Mouse (Mus musculus) heart, postnatal 25 days (tissue): Measurements from ENCODE around the gene Hmgcs2. TPM values are rescaled to one million over a fixed set of nuclear protein-coding genes. Genes with fewer than 3 reads are reported as not detected.

Experiments
- DNase-seq: peaks from one replicate; pipeline ENCODE4 v3.0.0; 2022; ENCODE audit warnings: low spot score
- intact Hi-C: fragments of 180-260 bp; cut with DNase I; formaldehyde crosslinking; loops from one replicate; pipeline ENCODE4 v1.15.1; 2025
- total RNA-seq, 2 experiments: library from RNA; stranded (reverse); gene quantifications; 2 replicates each; pipeline ENCODE4 v1.2.3; 2021

The Hmgcs2 gene
- total RNA-seq, 2 experiments from 2014 or later, result 12.7 to 14.3 TPM

GRCm38 (mm10) chr3:98273623-98274398 lies 6.4 kb upstream of the Hmgcs2 start:
- intact Hi-C loops, result no loop called here
- DNase-seq, result no peak

GRCm38 (mm10) chr3:98279682-98280081 lies 553 bp upstream of the Hmgcs2 start:
- no peak for DNase-seq
- intact Hi-C loops, result no loop called here

GRCm38 (mm10) chr3:98280933-98281678 lies 871 bp downstream of the Hmgcs2 start:
- DNase-seq, result peak; percentile 24
- intact Hi-C loops, result no loop called here

GRCm38 (mm10) chr3:98282422-98282821 lies 2.2 kb downstream of the Hmgcs2 start:
- DNase-seq, result no peak
- intact Hi-C loops, result no loop called here

- intact Hi-C loops, result no loop called here
Observed at GRCm38 (mm10) chr3:98283205-98283604, 3.0 kb downstream of the Hmgcs2 start.

DNA sequence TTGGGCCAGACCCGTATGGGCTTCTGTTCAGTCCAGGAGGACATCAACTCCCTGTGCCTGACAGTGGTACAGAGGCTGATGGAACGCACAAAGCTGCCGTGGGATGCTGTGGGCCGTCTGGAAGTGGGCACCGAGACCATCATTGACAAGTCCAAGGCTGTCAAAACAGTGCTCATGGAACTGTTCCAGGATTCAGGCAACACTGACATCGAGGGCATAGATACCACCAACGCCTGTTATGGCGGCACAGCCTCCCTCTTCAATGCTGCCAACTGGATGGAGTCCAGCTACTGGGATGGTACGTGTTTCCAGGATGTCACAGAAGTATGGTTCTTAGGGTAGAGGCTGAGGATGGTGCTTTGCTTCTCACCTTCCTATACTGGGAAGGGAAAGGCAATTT lies 10.8 kb downstream of the Hmgcs2 start:
- no peak for DNase-seq
- intact Hi-C loops, result no loop called here

More at GRCm38 (mm10) chr3:98283205-98283604, 3.0 kb downstream of the Hmgcs2 start:
- DNase-seq, result no peak

- DNase-seq, result no peak
- intact Hi-C loops, result no loop called here
Observed at GRCm38 (mm10) chr3:98295965-98296364, 15.7 kb downstream of the Hmgcs2 start.

GRCm38 (mm10) chr3:98299391-98300100 lies 19.3 kb downstream of the Hmgcs2 start:
- intact Hi-C loops, result no loop called here
- DNase-seq, result no peak

GRCm38 (mm10) chr3:98300266-98300665 lies 20.0 kb downstream of the Hmgcs2 start:
- intact Hi-C loops, result no loop called here
- no peak for DNase-seq

DNA sequence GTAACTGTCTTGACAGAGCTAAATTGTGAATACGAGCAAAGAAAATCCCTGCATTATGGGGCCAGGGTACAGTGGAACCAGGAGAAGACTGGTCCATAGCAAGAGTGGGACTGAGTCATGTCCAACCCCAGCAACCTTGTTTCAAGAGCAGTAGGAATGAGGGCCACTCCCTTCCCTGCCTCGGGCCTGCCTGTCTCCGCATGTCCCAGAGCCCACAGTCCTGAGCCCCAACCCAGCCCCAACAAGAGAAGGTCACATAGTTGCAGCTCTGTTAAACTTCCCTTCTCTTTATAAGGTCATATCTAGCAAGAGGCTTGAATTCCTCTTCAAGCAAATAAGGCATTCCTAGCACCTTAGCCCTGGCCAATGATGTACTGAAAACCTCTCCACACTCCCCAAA lies 21.5 kb downstream of the Hmgcs2 start:
- no peak for DNase-seq
- intact Hi-C loops, result no loop called here

- intact Hi-C loops, result no loop called here
- no peak for DNase-seq
Observed at GRCm38 (mm10) chr3:98308606-98309005, 28.4 kb downstream of the Hmgcs2 start.

DNA sequence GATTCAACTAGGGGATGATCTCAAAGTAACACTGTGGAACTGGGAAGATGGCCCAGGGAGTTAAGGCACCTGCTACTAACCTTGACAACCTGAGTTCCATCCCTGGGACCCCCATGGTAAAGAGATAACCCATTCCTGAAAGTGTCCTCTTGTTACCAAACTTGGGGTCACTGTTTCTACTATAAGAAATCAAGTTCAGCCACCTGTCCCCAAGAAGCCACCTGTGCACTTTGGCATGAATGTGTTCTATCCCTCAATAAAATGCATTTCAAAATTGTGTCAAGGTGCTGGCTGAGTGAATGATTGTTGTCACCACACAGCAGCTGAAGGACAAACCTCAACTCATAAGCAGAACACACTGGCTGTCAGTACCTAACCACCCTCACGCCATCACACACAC lies 30.2 kb downstream of the Hmgcs2 start:
- intact Hi-C loops, result loop anchor here (5.0 kb wide), 1 partner anchor 383 kb away; no protein-coding TSS in a partner anchor
- DNase-seq, result no peak

GRCm38 (mm10) chr3:98312867-98313266 lies 32.6 kb downstream of the Hmgcs2 start:
- peak; percentile 10 for DNase-seq
- intact Hi-C loops, result loop anchor here (1.0 to 5.0 kb wide), 2 partner anchors 86 to 386 kb away; no protein-coding TSS in a partner anchor

- no peak for DNase-seq
- intact Hi-C loops, result loop anchor here (1.0 to 5.0 kb wide), 2 partner anchors 86 to 386 kb away; no protein-coding TSS in a partner anchor
Observed at GRCm38 (mm10) chr3:98313294-98314155, 33.3 kb downstream of the Hmgcs2 start.

DNA sequence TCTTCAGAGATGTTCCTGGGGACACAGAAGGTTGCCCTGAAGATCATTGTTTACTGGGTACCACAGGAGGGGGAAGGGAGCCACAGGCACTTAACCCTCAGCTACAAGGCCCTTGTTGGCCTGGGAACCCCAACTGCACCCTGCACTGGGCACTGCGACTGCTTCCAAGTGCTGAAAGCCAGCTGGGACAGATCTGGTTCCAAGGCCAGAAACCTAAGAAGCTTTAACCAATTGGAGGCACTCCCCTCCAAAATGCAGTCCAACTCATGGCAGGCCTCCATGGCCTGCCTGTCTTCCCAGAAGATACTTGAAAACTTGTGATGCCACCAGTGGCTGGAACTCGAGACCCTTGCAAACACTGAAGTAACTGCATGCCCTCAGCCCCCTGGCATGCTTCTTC lies 34.9 kb downstream of the Hmgcs2 start:
- no peak for DNase-seq

GRCm38 (mm10) chr3:98317143-98317542 lies 36.9 kb downstream of the Hmgcs2 start:
- DNase-seq, result no peak
- intact Hi-C loops, result no loop called here

More for the DNA sequence above, 34.9 kb downstream of the Hmgcs2 start:
- intact Hi-C loops, result no loop called here

DNA sequence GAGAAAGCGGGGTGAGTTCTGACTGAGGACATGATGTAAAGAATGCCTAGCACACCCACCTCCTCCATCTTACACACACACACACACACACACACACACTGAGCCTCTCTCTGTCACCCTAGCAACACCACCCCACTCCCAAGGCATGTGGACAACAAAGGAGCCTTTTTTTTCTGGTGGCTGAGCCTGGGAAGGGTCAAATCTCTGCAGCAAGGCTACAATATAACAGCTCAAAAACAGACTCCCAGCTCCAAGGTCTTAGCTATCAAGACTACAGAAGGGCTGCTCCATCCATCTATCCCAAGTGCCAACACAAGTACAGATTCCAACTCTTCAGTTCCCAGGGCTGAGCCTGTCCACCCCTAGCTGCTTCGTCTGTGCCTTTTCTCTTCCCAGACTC lies 39.0 kb downstream of the Hmgcs2 start:
- DNase-seq, result no peak
- intact Hi-C loops, result no loop called here

DNA sequence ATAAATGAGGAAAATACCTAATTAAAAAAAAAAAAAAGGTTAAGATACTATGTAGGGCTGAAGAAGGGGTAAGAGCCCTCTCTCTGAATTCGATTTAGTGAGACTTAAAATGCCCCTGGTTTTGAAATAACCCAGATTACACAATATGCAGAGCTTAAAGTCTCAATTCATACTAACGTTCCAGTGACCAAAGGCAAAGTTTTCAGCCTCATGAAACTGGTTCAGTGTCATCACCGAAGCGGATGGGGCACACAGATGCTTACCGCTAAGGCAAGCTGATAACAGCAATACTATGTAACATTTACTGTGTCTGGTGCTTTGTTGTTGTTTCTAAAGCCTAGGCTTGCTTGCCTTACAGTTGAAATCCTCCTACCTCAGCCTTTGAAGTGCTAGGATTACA lies 42.0 kb downstream of the Hmgcs2 start:
- no peak for DNase-seq
- intact Hi-C loops, result no loop called here

DNA sequence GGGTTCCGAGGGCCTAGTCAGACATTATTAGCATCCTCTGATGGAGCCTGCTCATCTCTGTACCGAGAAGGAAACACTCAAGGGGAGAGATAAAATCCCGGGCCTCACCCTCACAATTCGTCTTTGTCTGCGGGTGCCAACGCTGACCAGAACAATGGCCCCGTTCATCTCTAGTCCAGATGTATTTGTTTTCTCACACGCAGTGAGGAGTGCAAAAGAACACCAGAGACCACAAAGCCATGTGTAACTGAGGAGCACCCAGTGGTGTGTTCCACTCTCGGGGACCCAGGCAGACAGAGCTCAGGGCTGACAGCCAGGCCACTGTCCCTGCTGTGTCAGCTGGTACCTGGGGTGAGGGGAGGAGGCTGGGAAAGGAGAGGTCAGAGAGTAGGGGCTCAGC lies 44.0 kb downstream of the Hmgcs2 start:
- intact Hi-C loops, result no loop called here
- no peak for DNase-seq

GRCm38 (mm10) chr3:98334010-98334409 lies 53.8 kb downstream of the Hmgcs2 start:
- no peak for DNase-seq

More at GRCm38 (mm10) chr3:98334010-98334409, 53.8 kb downstream of the Hmgcs2 start:
- intact Hi-C loops, result no loop called here
